Mouse (Mus musculus): ENCODE measurements around the gene Zdhhc14. TPM values are rescaled to one million over a fixed set of nuclear protein-coding genes. Genes with fewer than 3 reads are reported as not detected.

Gene Zdhhc14
- total and polyA plus RNA-seq, 2 experiments from 2014 or later: 0.74 to 5.2 TPM

- Histone ChIP-seq H3K36me3 (replicated peaks; ENCODE audit: control insufficient read depth, insufficient read depth, low read length) (no peaks in the 10 kb centered on the region), H3K9ac (replicated peaks; ENCODE audit: low read depth, low read length) (no peak overlapping the region), H3K9me3 (replicated peaks; ENCODE audit: control insufficient read depth, low read length) (no peaks in the 10 kb centered on the region), H3K27me3 (ENCODE audit: control insufficient read depth, insufficient read depth, low read length) (no peaks in the 10 kb centered on the region), H3K4me1 (ENCODE audit: control insufficient read depth, insufficient read depth) (no peaks in the 10 kb centered on the region), H3K27ac (ENCODE audit: low read depth) (no peak overlapping the region), H3K4me2 (ENCODE audit: low read depth, low read length) (no peak overlapping the region), H3K4me3 (ENCODE audit: low read depth, low read length) (no peak overlapping the region)
- TF ChIP-seq CTCF (IDR thresholded peaks at IDR 0.05; ENCODE audit: low read depth) (no peak), EP300 (IDR thresholded peaks at IDR 0.05; ENCODE audit: low read depth) (no peak)
- ATAC-seq (ENCODE audit: insufficient read depth, low read depth) (no peak), DNase-seq (ENCODE audit: low spot score) (no peak)
- 93% methylated on average over 6 of the region's 6 CpGs for WGBS
Observed at GRCm38 (mm10) chr17:5549460-5549859, 57.1 kb downstream of the Zdhhc14 start.

- ATAC-seq (ENCODE audit: insufficient read depth, low read depth): no peak
- no peaks in the 10 kb centered on the region for H3K4me1 ChIP-seq (ENCODE audit: control insufficient read depth, insufficient read depth)
- no peak overlapping the region for H3K27ac ChIP-seq (ENCODE audit: low read depth)
- no peak overlapping the region for H3K4me3 ChIP-seq (ENCODE audit: low read depth, low read length)
- no peak overlapping the region for H3K4me2 ChIP-seq (ENCODE audit: low read depth, low read length)
- TF ChIP-seq CTCF (IDR thresholded peaks at IDR 0.05; ENCODE audit: low read depth) (no peak), EP300 (IDR thresholded peaks at IDR 0.05; ENCODE audit: low read depth) (no peak)
- DNase-seq (ENCODE audit: low spot score): no peak
- H3K9me3 ChIP-seq (replicated peaks; ENCODE audit: control insufficient read depth, low read length): no peaks in the 10 kb centered on the region
- no peaks in the 10 kb centered on the region for H3K27me3 ChIP-seq (ENCODE audit: control insufficient read depth, insufficient read depth, low read length)
- no peaks in the 10 kb centered on the region for H3K36me3 ChIP-seq (replicated peaks; ENCODE audit: control insufficient read depth, insufficient read depth, low read length)
- WGBS: 73% methylated on average over 10 of the region's 10 CpGs
- H3K9ac ChIP-seq (replicated peaks; ENCODE audit: low read depth, low read length): no peak overlapping the region
Observed at GRCm38 (mm10) chr17:5550444-5550843, 58.1 kb downstream of the Zdhhc14 start.

DNA sequence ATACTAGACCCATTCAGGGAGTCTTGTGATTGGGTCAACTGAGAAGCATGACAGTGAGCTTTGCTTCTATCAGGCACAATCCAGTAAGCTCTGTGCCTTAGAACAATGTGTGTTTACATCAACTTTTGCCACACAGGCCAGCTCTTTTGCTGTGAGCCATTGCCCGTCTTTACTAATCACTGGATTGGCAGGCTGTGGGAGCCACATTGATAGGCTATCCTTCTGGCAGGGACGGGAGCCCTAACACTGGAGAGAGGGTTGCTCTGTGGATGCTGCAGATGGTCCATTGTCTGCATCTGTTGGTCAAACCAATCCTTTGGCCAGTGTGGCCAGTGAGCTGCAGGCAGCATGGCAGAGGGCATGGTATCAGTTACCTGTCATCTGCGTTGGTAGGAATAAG, 58.8 kb downstream of the Zdhhc14 start:
- H3K4me2 ChIP-seq (ENCODE audit: low read depth, low read length): no peak overlapping the region
- WGBS: 81% methylated on average over 3 of the region's 3 CpGs
- H3K9ac ChIP-seq (replicated peaks; ENCODE audit: low read depth, low read length): no peak overlapping the region
- H3K36me3 ChIP-seq (replicated peaks; ENCODE audit: control insufficient read depth, insufficient read depth, low read length): no peaks in the 10 kb centered on the region
- no peak overlapping the region for H3K4me3 ChIP-seq (ENCODE audit: low read depth, low read length)
- ATAC-seq (ENCODE audit: insufficient read depth, low read depth): no peak
- no peaks in the 10 kb centered on the region for H3K4me1 ChIP-seq (ENCODE audit: control insufficient read depth, insufficient read depth)
- DNase-seq (ENCODE audit: low spot score): no peak
- H3K9me3 ChIP-seq (replicated peaks; ENCODE audit: control insufficient read depth, low read length): no peaks in the 10 kb centered on the region
- TF ChIP-seq CTCF (IDR thresholded peaks at IDR 0.05; ENCODE audit: low read depth) (no peak), EP300 (IDR thresholded peaks at IDR 0.05; ENCODE audit: low read depth) (no peak)
- no peak overlapping the region for H3K27ac ChIP-seq (ENCODE audit: low read depth)
- H3K27me3 ChIP-seq (ENCODE audit: control insufficient read depth, insufficient read depth, low read length): no peaks in the 10 kb centered on the region

GRCm38 (mm10) chr17:5552036-5552760, 59.8 kb downstream of the Zdhhc14 start:
- TF ChIP-seq EP300 (IDR thresholded peaks at IDR 0.05; ENCODE audit: low read depth) (no peak), CTCF (IDR thresholded peaks at IDR 0.05; ENCODE audit: low read depth) (no peak)
- no peaks in the 10 kb centered on the region for H3K9me3 ChIP-seq (replicated peaks; ENCODE audit: control insufficient read depth, low read length)
- H3K4me1 ChIP-seq (ENCODE audit: control insufficient read depth, insufficient read depth): no peaks in the 10 kb centered on the region
- H3K4me3 ChIP-seq (ENCODE audit: low read depth, low read length): no peak overlapping the region
- H3K9ac ChIP-seq (replicated peaks; ENCODE audit: low read depth, low read length): no peak overlapping the region
- no peak overlapping the region for H3K4me2 ChIP-seq (ENCODE audit: low read depth, low read length)
- no peak for ATAC-seq (ENCODE audit: insufficient read depth, low read depth)
- H3K27me3 ChIP-seq (ENCODE audit: control insufficient read depth, insufficient read depth, low read length): no peaks in the 10 kb centered on the region
- 70% methylated on average over 14 of the region's 14 CpGs for WGBS
- H3K27ac ChIP-seq (ENCODE audit: low read depth): no peak overlapping the region
- DNase-seq (ENCODE audit: low spot score): no peak
- H3K36me3 ChIP-seq (replicated peaks; ENCODE audit: control insufficient read depth, insufficient read depth, low read length): no peaks in the 10 kb centered on the region

GRCm38 (mm10) chr17:5553556-5553955, 61.2 kb downstream of the Zdhhc14 start:
- TF ChIP-seq CTCF (IDR thresholded peaks at IDR 0.05; ENCODE audit: low read depth) (no peak), EP300 (IDR thresholded peaks at IDR 0.05; ENCODE audit: low read depth) (no peak)
- 78% methylated on average over 5 of the region's 5 CpGs for WGBS

GRCm38 (mm10) chr17:5554573-5554972, 62.2 kb downstream of the Zdhhc14 start:
- H3K9me3 ChIP-seq (replicated peaks; ENCODE audit: control insufficient read depth, low read length): no peaks in the 10 kb centered on the region
- TF ChIP-seq CTCF (IDR thresholded peaks at IDR 0.05; ENCODE audit: low read depth): no peak
- TF ChIP-seq EP300 (IDR thresholded peaks at IDR 0.05; ENCODE audit: low read depth): no peak
- H3K27ac ChIP-seq (ENCODE audit: low read depth): no peak overlapping the region
- no peak for DNase-seq (ENCODE audit: low spot score)
- H3K36me3 ChIP-seq (replicated peaks; ENCODE audit: control insufficient read depth, insufficient read depth, low read length): no peaks in the 10 kb centered on the region
- no peaks in the 10 kb centered on the region for H3K27me3 ChIP-seq (ENCODE audit: control insufficient read depth, insufficient read depth, low read length)
- H3K9ac ChIP-seq (replicated peaks; ENCODE audit: low read depth, low read length): no peak overlapping the region
- H3K4me1 ChIP-seq (ENCODE audit: control insufficient read depth, insufficient read depth): no peaks in the 10 kb centered on the region
- no peak overlapping the region for H3K4me3 ChIP-seq (ENCODE audit: low read depth, low read length)
- 82% methylated on average over 2 of the region's 2 CpGs for WGBS
- ATAC-seq (ENCODE audit: insufficient read depth, low read depth): no peak
- no peak overlapping the region for H3K4me2 ChIP-seq (ENCODE audit: low read depth, low read length)

More at GRCm38 (mm10) chr17:5553556-5553955, 61.2 kb downstream of the Zdhhc14 start:
- no peaks in the 10 kb centered on the region for H3K27me3 ChIP-seq (ENCODE audit: control insufficient read depth, insufficient read depth, low read length)
- H3K27ac ChIP-seq (ENCODE audit: low read depth): no peak overlapping the region
- no peaks in the 10 kb centered on the region for H3K4me1 ChIP-seq (ENCODE audit: control insufficient read depth, insufficient read depth)
- ATAC-seq (ENCODE audit: insufficient read depth, low read depth) (no peak), DNase-seq (ENCODE audit: low spot score) (no peak)
- H3K9ac ChIP-seq (replicated peaks; ENCODE audit: low read depth, low read length): no peak overlapping the region
- H3K9me3 ChIP-seq (replicated peaks; ENCODE audit: control insufficient read depth, low read length): no peaks in the 10 kb centered on the region
- H3K4me3 ChIP-seq (ENCODE audit: low read depth, low read length): no peak overlapping the region
- no peak overlapping the region for H3K4me2 ChIP-seq (ENCODE audit: low read depth, low read length)
- H3K36me3 ChIP-seq (replicated peaks; ENCODE audit: control insufficient read depth, insufficient read depth, low read length): no peaks in the 10 kb centered on the region
